Mouse (Mus musculus) kidney, postnatal 10 days (tissue): ENCODE measurements around the gene Capn12.
A peak's percentile ranks its signal among the peaks of the same experiment; 100 is the strongest.

Source experiments
- DNase-seq: peaks from one replicate; pipeline ENCODE4 v3.0.0; 2021; ENCODE audit warnings: mixed read lengths

Capn12 gene

DNA sequence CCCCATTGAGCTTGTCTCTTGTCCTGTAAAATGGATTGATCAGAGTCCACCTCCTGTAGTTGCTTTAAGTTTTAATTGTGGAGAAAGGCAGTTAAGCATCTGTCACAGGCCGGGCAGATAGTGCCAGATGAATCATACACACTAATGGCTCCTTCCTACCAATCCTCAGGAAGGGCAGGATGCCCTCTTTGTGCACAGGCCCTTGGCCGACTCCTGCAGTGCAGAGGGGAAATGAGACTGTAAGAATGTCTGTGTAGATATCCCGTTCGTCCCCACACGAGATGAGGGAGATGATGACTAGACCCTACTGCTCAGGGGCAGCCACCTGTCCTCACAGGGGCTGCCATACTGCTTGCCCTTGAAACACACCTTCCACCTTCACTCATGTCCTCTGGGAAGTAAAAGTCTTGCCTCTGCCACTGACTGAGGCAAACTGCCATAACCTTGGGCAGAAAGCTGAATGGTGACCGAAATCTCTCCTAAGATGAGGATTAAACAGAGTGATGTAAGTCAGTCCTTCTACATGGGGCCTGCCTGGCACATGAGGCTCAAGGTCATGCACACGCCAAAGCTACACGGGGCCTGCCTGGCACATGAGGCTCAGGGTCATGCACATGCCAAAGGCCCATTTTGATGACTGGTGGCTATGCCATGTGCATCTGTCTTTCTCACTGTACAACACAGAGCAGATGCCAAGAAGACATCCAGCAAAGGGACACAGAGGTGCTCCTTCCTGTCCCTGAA, 40.7 kb downstream of the Capn12 start:
- DNase-seq: no peak

DNA sequence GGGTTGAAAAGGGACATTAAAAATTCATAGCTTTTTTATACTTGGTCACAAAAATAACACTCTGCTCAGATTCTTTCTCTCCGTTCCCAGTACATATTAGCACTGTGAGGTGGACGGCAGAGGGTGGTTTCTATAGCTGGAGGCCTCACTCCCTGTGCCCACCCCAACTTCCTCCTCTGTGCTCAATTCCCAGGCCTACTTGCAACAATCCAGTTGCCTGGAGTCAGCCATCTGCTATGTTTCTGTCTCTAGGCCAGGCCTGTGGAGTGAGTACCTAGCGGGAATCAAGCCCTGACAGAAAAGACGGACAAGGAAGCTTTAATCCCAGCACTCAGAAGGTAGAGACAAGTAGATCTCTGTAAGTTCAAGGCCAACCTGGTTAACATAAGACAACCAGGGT, 41.4 kb downstream of the Capn12 start:
- no peak for DNase-seq

GRCm38 (mm10) chr7:28923865-28924291, 42.7 kb downstream of the Capn12 start:
- peak; percentile 74 for DNase-seq

DNA sequence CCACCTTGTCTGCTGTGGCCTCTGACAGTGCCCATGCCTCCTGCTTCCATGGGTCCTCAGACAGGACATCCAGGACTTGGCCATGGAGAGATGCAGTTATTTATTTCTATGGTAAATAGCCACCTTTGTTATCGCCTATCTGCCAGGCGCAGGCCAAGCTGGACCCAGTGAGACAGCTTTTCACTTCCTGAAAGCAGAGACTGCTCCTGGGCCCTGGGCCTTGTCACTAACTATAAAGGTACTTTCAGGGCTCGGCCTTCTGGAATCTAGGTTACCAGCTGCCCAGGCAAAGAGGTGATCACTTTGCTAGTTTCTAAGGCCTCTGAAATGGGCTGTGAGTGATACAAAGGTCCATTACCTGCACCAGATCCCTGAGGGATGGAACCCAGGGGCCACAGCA, 43.6 kb downstream of the Capn12 start:
- no peak for DNase-seq

DNA sequence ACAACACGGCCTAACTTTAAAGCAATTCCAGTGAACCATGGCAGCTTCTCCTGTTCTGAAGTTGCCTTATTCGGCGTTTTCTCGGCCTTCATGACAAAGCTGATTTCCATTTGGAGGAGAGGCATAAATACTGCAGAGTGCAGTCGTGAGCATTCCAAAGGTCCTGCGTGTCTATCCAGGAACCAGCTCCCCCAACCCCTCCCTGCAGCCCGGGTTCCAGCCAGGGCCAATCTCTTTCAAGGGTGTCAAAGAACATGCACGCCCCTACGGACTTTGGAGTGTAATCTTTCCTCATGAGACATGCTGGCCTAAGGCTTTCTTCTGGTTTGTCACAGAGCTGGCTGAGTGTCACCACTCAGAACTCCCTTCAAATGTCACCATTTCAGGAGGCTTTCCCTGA, 44.1 kb downstream of the Capn12 start:
- DNase-seq: peak; percentile 88

DNA sequence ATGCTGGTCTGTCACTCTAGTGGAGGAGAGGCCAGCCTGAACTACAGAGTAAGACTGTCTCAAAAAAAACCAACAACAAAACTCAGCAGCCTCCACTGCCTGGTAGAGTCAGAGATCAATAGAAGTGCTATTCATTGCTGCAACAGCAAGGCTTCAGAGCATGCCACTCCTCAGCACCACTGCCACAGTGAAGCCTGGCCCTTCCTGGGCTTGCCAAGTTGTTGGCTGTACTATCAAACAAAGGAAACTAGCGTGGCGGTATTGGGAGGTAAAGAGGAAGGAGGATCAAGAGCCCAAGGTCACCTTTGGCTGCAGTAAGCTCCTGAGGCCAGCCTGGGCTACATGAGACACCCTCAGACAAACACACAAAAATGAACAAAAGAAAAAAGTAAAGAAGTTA, 45.0 kb downstream of the Capn12 start:
- DNase-seq: no peak

GRCm38 (mm10) chr7:28929381-28929780, 48.2 kb downstream of the Capn12 start:
- peak; percentile 81 for DNase-seq

DNA sequence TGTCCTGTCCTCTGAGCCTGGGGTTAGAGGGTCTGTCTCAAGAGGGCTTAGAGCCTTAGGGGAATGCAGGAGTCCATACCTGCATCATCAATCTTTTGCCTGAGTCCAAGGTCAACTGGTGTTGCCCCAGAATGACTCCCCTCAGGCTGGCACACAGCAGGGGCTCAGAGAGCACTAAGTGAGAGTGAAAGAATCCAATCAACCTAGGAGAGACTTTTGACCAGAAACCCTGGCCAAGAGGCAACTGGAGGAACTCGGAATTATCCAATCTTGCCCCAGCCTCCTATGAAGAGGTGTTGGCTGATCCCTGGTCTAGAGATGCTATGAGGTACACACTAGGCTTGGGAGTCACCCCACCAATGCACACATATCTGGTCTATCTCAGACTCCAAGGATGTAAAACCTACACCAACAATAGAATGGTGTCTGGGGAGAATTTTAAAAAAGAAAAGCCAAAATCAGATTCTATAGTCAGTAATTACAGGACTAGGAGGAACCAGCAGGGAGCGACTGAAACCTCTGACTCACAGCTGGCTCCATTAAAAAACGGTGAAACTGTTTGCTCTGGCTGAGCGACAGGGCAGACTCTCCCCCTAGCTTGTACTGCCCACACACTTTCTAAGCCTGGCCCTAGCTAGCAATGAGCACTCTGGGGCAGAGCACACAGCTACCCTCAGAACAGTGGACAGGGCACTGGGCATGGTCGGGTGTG, 49.3 kb downstream of the Capn12 start:
- no peak for DNase-seq

DNA sequence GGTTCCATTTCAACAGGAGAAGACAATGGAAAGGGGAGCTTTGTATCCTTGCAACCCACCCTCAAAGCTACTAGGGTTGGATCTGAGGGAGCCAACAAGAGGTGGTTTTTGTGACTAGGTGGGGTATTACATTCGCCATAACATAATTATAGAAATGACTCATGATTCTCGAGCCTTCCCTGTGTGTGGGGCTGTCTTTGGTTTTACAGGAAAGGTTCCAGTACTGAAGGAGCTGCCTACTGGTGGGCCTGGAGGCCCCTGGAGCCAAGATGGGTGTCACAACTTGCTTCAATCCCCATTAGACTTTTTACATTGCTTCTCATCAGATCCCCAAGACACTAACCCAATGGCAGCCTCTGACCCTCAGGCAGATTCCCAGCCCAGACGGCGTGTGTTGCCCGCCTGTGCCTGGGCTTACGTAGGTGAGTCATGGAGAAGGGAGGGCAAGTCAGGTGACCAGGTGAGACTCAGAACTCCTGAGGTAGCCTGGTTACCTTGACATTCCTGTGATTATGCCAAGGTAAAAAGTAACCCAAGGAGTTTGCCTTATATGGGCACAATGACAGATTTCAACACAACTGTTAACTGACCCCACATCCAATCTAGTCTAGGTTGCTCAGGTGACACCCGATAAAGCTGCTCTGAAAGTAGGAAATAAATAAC, 49.9 kb downstream of the Capn12 start:
- peak; percentile 67 for DNase-seq

- no peak for DNase-seq
Observed at GRCm38 (mm10) chr7:28931695-28932039, 50.4 kb downstream of the Capn12 start.

DNA sequence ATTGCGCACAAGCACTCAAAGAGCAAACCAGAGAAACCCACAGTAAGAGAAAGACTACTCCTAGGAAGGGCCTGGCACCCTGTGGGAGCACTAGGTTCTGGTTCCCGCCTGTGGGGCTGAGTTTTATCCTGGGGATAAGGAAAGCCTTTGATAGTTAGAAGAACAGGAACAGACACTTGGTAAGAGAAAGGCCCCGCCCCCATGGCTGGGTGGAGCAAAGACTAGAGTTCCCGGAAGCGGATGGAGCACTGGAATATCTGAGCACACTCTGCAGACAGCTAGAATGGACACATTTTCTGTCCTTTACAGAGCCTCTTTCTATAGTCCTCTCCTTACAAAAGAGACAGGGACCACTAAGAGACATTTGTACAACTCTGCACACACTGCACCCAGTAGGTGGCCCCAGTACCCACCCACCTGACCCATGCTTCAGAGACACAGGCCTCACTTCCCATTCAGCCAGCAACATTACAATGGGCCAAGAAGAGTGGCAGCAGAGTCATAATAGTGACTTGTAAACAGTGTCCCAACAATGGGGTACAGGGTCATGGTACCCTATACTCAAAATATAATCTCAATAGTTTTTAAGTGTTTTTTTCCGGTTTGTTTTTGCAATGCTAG, 51.3 kb downstream of the Capn12 start:
- peak; percentile 77 for DNase-seq

- no peak for DNase-seq
Observed at GRCm38 (mm10) chr7:28933825-28934224, 52.6 kb downstream of the Capn12 start.

- no peak for DNase-seq
Observed at GRCm38 (mm10) chr7:28936787-28937186, 55.6 kb downstream of the Capn12 start.

GRCm38 (mm10) chr7:28938654-28939053, 57.4 kb downstream of the Capn12 start:
- no peak for DNase-seq

- no peak for DNase-seq
Observed at GRCm38 (mm10) chr7:28939418-28940183, 58.4 kb downstream of the Capn12 start.

- DNase-seq: no peak
Observed at GRCm38 (mm10) chr7:28941129-28941528, 59.9 kb downstream of the Capn12 start.

GRCm38 (mm10) chr7:28941542-28941941, 60.3 kb downstream of the Capn12 start:
- DNase-seq: no peak
